ENCODE assay signal across 17 mouse cellular contexts in genomic region chr12:99352583-99352982, GRCm38 (mm10).
DNase-seq lines count a peak whose midpoint lies in the region; ATAC-seq and TF ChIP-seq lines count a peak whose summit lies in the region.
"Had no signal": no experiment of that assay in that cellular context is flagged by ENCODE, and none has a peak within 500 bp of the region (broad histone marks: within the 10 kb centered on the region; RNA-seq: fewer than 3 reads in every experiment).

No protein-coding gene starts in this region.

- no peak for TF ChIP-seq CTCF in gastrocnemius, adult 2 months (IDR thresholded peaks at IDR 0.05)
- TF ChIP-seq CTCF in lung, postnatal 0 days (IDR thresholded peaks at IDR 0.05), result no peak
- no peak for TF ChIP-seq CTCF in intestine, postnatal 0 days (IDR thresholded peaks at IDR 0.05; ENCODE audit: low read depth)

- TF ChIP-seq EP300 in lung, postnatal 0 days (IDR thresholded peaks at IDR 0.05), result no peak

- no peak overlapping the region for H3K4me2 ChIP-seq in lung, postnatal 0 days (replicated peaks; ENCODE audit: low read depth, low read length)
- peak overlapping the region; percentile 18 for H3K4me2 ChIP-seq in intestine, postnatal 0 days (replicated peaks; ENCODE audit: low read depth)
- no peak overlapping the region for H3K4me2 ChIP-seq in stomach, embryonic 16.5 days (ENCODE audit: low read depth, low read length)
- no peak overlapping the region for H3K4me2 ChIP-seq in hindbrain, embryonic 12.5 days (replicated peaks)
- H3K4me2 ChIP-seq: embryonic facial prominence, embryonic 12.5 days; lung, embryonic 14.5 days; neural tube, embryonic 13.5 days had no signal

- WGBS in lung, postnatal 0 days, result 55% methylated on average over 6 of the region's 6 CpGs
- 59% methylated on average over 6 of the region's 6 CpGs for WGBS in intestine, postnatal 0 days
- 78% methylated on average over 6 of the region's 6 CpGs for WGBS in stomach, embryonic 16.5 days
- WGBS in hindbrain, embryonic 12.5 days, result 85% methylated on average over 6 of the region's 6 CpGs

- no peaks in the 10 kb centered on the region for H3K9me3 ChIP-seq in lung, postnatal 0 days (ENCODE audit: low read length)
- H3K9me3 ChIP-seq in intestine, postnatal 0 days (ENCODE audit: control insufficient read depth), result no peaks in the 10 kb centered on the region
- no peaks in the 10 kb centered on the region for H3K9me3 ChIP-seq in stomach, embryonic 16.5 days (replicated peaks; ENCODE audit: control insufficient read depth, low read length)
- no peaks in the 10 kb centered on the region for H3K9me3 ChIP-seq in hindbrain, embryonic 12.5 days (replicated peaks)
- H3K9me3 ChIP-seq: embryonic facial prominence, embryonic 12.5 days; neural tube, embryonic 13.5 days had no signal

- ATAC-seq in lung, postnatal 0 days, result no peak
- no peak for ATAC-seq in intestine, postnatal 0 days
- ATAC-seq in stomach, embryonic 16.5 days (ENCODE audit: insufficient read depth, low FRiP score), result no peak
- no peak for ATAC-seq in hindbrain, embryonic 12.5 days (ENCODE audit: low FRiP score)
- ATAC-seq: forebrain, embryonic 16.5 days; midbrain, embryonic 16.5 days had no signal

- DNase-seq in gastrocnemius, adult 2 months, result no peak
- DNase-seq in gastrocnemius, postnatal 36 days, result no peak
- DNase-seq in lung, postnatal 0 days (ENCODE audit: low spot score), result no peak
- DNase-seq in lung, postnatal 14 days, result no peak
- no peak for DNase-seq in adrenal gland, adult 2 months
- DNase-seq: cerebellum, adult 9-10 months; kidney, adult 18-20 months; retina, postnatal 1 day; thymus, postnatal 14 days had no signal

- intact Hi-C loops in gastrocnemius, adult 2 months (cut with DNase I), result no loop called here
- intact Hi-C loops in gastrocnemius, postnatal 36 days (cut with DNase I), result no loop called here

- H3K27me3 ChIP-seq in lung, postnatal 0 days (replicated peaks; ENCODE audit: insufficient read depth, low read length), result no peaks in the 10 kb centered on the region
- H3K27me3 ChIP-seq in intestine, postnatal 0 days (replicated peaks; ENCODE audit: control insufficient read depth, insufficient read depth, low read length), result no peaks in the 10 kb centered on the region
- H3K27me3 ChIP-seq in stomach, embryonic 16.5 days (ENCODE audit: control insufficient read depth, insufficient read depth, low read length), result no peaks in the 10 kb centered on the region
- no peaks in the 10 kb centered on the region for H3K27me3 ChIP-seq in hindbrain, embryonic 12.5 days
- H3K27me3 ChIP-seq: embryonic facial prominence, embryonic 12.5 days; neural tube, embryonic 13.5 days had no signal

- H3K4me3 ChIP-seq in gastrocnemius, adult 2 months, result peak overlapping the region; percentile 51
- H3K4me3 ChIP-seq in lung, postnatal 0 days (ENCODE audit: low read depth, low read length), result no peak overlapping the region
- H3K4me3 ChIP-seq in intestine, postnatal 0 days (ENCODE audit: low read depth, low read length), result no peak overlapping the region
- no peak overlapping the region for H3K4me3 ChIP-seq in stomach, embryonic 16.5 days (replicated peaks; ENCODE audit: low read length)
- no peak overlapping the region for H3K4me3 ChIP-seq in hindbrain, embryonic 12.5 days
- H3K4me3 ChIP-seq: embryonic facial prominence, embryonic 12.5 days; neural tube, embryonic 13.5 days had no signal

- H3K4me1 ChIP-seq in lung, postnatal 0 days (ENCODE audit: insufficient read depth, low read depth, low read length), result peaks cover 26% of the 10 kb centered on the region; the same call in 1 of the 2 replicates
- H3K4me1 ChIP-seq in intestine, postnatal 0 days (replicated peaks; ENCODE audit: control insufficient read depth, insufficient read depth, low read length), result peaks cover 23% of the 10 kb centered on the region
- peaks cover 35% of the 10 kb centered on the region for H3K4me1 ChIP-seq in stomach, embryonic 16.5 days (ENCODE audit: control insufficient read depth, insufficient read depth, low read length)
- peaks cover 27% of the 10 kb centered on the region for H3K4me1 ChIP-seq in hindbrain, embryonic 12.5 days

- peak overlapping the region; percentile 81 for H3K27ac ChIP-seq in gastrocnemius, adult 2 months
- 0 out of 2 replicates have a peak overlapping the region, but pooled peaks have one; percentile 20 for H3K27ac ChIP-seq in lung, postnatal 0 days (ENCODE audit: low read length)
- peak overlapping the region; percentile 50; the same call in 1 of the 2 replicates for H3K27ac ChIP-seq in intestine, postnatal 0 days (ENCODE audit: low read depth, low read length)
- peak overlapping the region; percentile 56 for H3K27ac ChIP-seq in stomach, embryonic 16.5 days (ENCODE audit: low read length)
- H3K27ac ChIP-seq in hindbrain, embryonic 12.5 days, result no peak overlapping the region
- H3K27ac ChIP-seq: embryonic facial prominence, embryonic 12.5 days; neural tube, embryonic 13.5 days had no signal

- no peaks in the 10 kb centered on the region for H3K36me3 ChIP-seq in lung, postnatal 0 days (ENCODE audit: insufficient read depth, low read length)
- no peaks in the 10 kb centered on the region for H3K36me3 ChIP-seq in intestine, postnatal 0 days (ENCODE audit: control insufficient read depth, insufficient read depth)
- no peaks in the 10 kb centered on the region for H3K36me3 ChIP-seq in stomach, embryonic 16.5 days (ENCODE audit: control insufficient read depth, insufficient read depth, low read length)
- no peaks in the 10 kb centered on the region for H3K36me3 ChIP-seq in hindbrain, embryonic 12.5 days
- H3K36me3 ChIP-seq: embryonic facial prominence, embryonic 12.5 days; neural tube, embryonic 13.5 days had no signal

- H3K9ac ChIP-seq in lung, postnatal 0 days (replicated peaks; ENCODE audit: low read depth), result no peak overlapping the region
- no peak overlapping the region for H3K9ac ChIP-seq in intestine, postnatal 0 days (ENCODE audit: low read depth, low read length)
- no peak overlapping the region for H3K9ac ChIP-seq in stomach, embryonic 16.5 days (ENCODE audit: low read length)
- H3K9ac ChIP-seq in hindbrain, embryonic 12.5 days, result no peak overlapping the region
- H3K9ac ChIP-seq: embryonic facial prominence, embryonic 12.5 days; lung, embryonic 14.5 days; neural tube, embryonic 13.5 days had no signal
